Mouse (Mus musculus): ENCODE measurements at regions not wholly inside any gene's neighbourhood (a gene's known extent, or its start where the extent isn't known, plus 50 kb on each side); places are given as distances from the start of the nearest gene placed in this dataset.

GRCm38 (mm10) chr1:138908860-138909259 is 52.2 kb upstream of the 2310009B15Rik start:
- no peak for DNase-seq

- DNase-seq: no peak
These were observed 53.0 kb upstream of the 2310009B15Rik start for GRCm38 (mm10) chr1:138909654-138910053.

- peak; percentile 58 for DNase-seq
These were observed 51.0 kb upstream of the Dennd1b start for GRCm38 (mm10) chr1:138912156-138912616.

- DNase-seq: no peak
These were observed 50.3 kb upstream of the Dennd1b start for GRCm38 (mm10) chr1:138912928-138913327.

- no peak for DNase-seq
These were observed 49.8 kb upstream of the Dennd1b start for GRCm38 (mm10) chr1:138913428-138913827.
